Mouse (Mus musculus) heart, embryonic 11.5 days (tissue): ENCODE measurements around the gene St5. TPM values are rescaled to one million over a fixed set of nuclear protein-coding genes. Genes with fewer than 3 reads are reported as not detected.

Experiments used
- ATAC-seq: fragments of 200-750 bp; cut with Nextera tagmentation; replicated peaks from 2 replicates; pipeline ENCODE4 v1.8.0; 2017; ENCODE audit warnings: moderate library complexity; ENCODE audit not compliant: insufficient number of reproducible peaks, low FRiP score, low TSS enrichment
- H3K27ac ChIP-seq: fragments of 300-500 bp; sonication (generic); 2 replicates; pipeline ENCODE4 v1.5.1; 2014; ENCODE audit warnings: mild to moderate bottlenecking, low read depth, low read length
- H3K27me3 ChIP-seq: fragments of 300-500 bp; sonication (generic); 2 replicates; pipeline ENCODE4 v1.6.1; 2014; ENCODE audit warnings: mild to moderate bottlenecking, low read length, mixed read lengths; ENCODE audit not compliant: control insufficient read depth, insufficient read depth
- H3K36me3 ChIP-seq: fragments of 300-500 bp; sonication (generic); 2 replicates; pipeline ENCODE4 v1.6.1; 2014; ENCODE audit warnings: mild to moderate bottlenecking, low read length, moderate library complexity, mixed read lengths; ENCODE audit not compliant: control insufficient read depth, insufficient read depth
- H3K4me1 ChIP-seq: fragments of 300-500 bp; sonication (generic); 2 replicates; pipeline ENCODE4 v1.6.1; 2014; ENCODE audit warnings: low read length; ENCODE audit not compliant: control insufficient read depth, insufficient read depth
- H3K4me2 ChIP-seq: fragments of 300-500 bp; sonication (generic); 2 replicates; pipeline ENCODE4 v1.6.1; 2014; ENCODE audit warnings: mild to moderate bottlenecking, moderate library complexity
- H3K4me3 ChIP-seq: fragments of 300-500 bp; sonication (generic); 2 replicates; pipeline ENCODE4 v1.5.1; 2014; ENCODE audit warnings: low read depth, low read length
- H3K9ac ChIP-seq: fragments of 300-500 bp; sonication (generic); 2 replicates; pipeline ENCODE4 v1.6.1; 2014; ENCODE audit warnings: mild to moderate bottlenecking, low read depth, low read length, moderate library complexity
- H3K9me3 ChIP-seq: fragments of 300-500 bp; sonication (generic); replicated peaks from 2 replicates; pipeline ENCODE4 v1.6.1; 2016; ENCODE audit warnings: low read length; ENCODE audit not compliant: control insufficient read depth
- WGBS: fragments of 180-500 bp; shearing (Covaris S2); extraction: QIAGEN DNeasy Blood & Tissue Kit; methylation state at CpG from one replicate; pipeline ENCODE4 v1.1.7; 2014; ENCODE audit not compliant: insufficient replicate concordance; 5-methylcytosine and 5-hydroxymethylcytosine counted together
- polyA plus RNA-seq: library from polyadenylated mRNA; unstranded; fragments of >200 nt; fragmentation: Nextera tagmentation; extraction: Ambion mirVana; gene quantifications from 2 replicates; pipeline ENCODE4 v1.2.1, GENCODE M21; 2014

Gene St5
- polyA plus RNA-seq, 1 experiment from 2014 or later = 31.0 TPM

DNA sequence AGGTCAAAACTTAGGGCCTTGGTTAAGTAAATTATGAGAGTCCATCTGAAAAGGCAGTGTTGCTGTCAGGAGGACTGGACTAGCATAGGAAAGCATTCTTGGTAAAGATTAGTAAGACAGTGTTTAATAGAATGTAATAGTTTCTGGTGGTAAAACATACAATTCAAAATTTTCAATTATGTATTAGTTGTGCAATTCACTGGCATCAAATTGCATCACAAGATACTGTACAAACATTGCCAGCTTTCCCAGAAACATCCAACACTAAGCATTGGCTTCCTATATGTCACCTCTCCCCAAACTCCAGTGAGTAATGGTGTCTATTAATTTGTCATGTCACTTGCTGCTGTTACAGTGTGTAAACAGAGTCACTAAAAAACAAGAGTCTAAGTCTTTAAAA, 101.4 kb downstream of the St5 start:
- no peaks in the 10 kb centered on the region for H3K36me3 ChIP-seq
- H3K9ac ChIP-seq = no peak overlapping the region
- H3K9me3 ChIP-seq = no peaks in the 10 kb centered on the region
- H3K4me3 ChIP-seq = no peak overlapping the region
- no peak overlapping the region for H3K4me2 ChIP-seq
- ATAC-seq = no peak
- H3K27me3 ChIP-seq = no peaks in the 10 kb centered on the region
- peaks cover 33% of the 10 kb centered on the region for H3K4me1 ChIP-seq
- no peak overlapping the region for H3K27ac ChIP-seq

DNA sequence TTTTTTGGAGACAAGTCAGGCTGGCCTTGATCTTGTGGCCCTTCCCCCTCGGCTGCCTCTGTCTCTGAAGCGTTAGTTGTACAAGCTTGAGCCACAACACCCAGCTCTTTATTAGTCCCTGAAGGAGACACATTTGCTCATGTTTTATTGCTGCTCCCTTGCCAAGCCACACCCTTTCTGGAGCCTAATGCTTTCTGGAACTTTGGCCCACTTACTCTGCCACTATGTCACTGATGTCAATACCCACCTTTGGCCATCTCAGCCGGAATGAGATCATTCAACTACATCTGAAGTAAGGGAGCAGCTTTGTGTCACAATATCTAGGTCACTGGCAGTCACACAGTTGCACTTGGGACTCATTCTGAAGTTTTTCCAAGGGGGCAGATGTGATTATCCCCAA, 102.7 kb downstream of the St5 start:
- no peaks in the 10 kb centered on the region for H3K36me3 ChIP-seq
- no peak overlapping the region for H3K4me2 ChIP-seq
- no peaks in the 10 kb centered on the region for H3K27me3 ChIP-seq
- H3K4me1 ChIP-seq = peaks cover 27% of the 10 kb centered on the region
- no peak overlapping the region for H3K9ac ChIP-seq
- no peaks in the 10 kb centered on the region for H3K9me3 ChIP-seq
- H3K27ac ChIP-seq = peak overlapping the region; percentile 46; the same call in 1 of the 2 replicates
- no peak for ATAC-seq
- WGBS = 61% methylated on average over 3 of the region's 3 CpGs
- no peak overlapping the region for H3K4me3 ChIP-seq

DNA sequence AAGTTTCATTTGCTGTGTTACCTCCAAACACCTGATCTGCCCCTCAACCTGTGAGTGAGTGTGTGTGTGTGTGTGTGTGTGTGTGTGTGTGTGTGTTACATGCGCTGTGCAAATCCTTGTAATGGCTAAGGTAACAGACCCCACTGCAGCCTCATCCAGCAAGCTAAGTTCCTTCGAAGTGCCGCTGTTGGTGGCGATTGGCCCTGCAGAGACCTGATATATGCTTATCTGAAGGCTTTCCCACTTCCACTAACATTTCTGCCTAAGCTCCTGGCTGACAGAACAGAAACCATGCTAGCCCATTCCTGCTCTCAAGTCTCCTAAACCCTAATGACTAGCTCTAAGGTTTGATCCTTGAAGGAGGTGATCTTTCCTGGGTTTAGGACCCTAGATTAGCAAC, 103.4 kb downstream of the St5 start:
- Histone ChIP-seq H3K4me3 (no peak overlapping the region), H3K9me3 (no peaks in the 10 kb centered on the region), H3K36me3 (no peaks in the 10 kb centered on the region), H3K4me1 (peaks cover 27% of the 10 kb centered on the region), H3K27ac (no peak overlapping the region; the same call in 1 of the 2 replicates), H3K4me2 (peak overlapping the region; percentile 11; the same call in 1 of the 2 replicates), H3K9ac (0 out of 2 replicates have a peak overlapping the region, but pooled peaks have one; percentile 54), H3K27me3 (no peaks in the 10 kb centered on the region)
- WGBS = 27% methylated on average over 4 of the region's 4 CpGs
- no peak for ATAC-seq

DNA sequence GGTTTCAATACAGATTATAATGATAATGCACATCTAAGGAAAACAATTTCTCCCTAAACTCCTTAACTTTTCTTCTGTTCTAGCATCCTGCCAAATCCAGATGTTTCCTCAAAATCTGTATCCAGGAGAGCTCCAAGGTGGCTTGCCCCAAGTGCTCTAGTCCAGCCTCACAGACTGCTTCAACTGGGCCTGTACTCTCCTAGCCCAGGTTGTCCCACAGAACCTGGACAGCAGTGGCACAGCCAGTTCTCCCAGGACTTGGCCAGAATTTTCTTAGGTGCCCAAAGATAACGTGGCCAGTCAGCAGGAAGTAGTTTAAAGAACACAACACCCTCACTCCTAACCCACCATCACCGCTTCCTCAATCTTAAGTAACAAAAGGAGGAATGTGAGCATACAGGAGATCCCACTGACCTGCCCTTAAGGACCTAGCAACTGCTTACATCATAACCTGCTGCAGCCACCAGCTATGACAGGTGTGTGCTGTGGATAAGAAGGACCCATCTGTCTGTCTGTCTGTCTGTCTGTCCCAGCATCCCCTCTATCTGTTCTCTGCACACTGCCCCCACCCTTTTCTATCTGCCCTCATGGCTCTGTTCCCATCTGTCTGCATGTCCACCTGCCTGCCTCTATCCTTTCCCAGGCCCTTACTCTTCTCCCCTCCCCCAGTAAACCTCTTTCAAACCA, 108.4 kb downstream of the St5 start:
- WGBS = 69% methylated on average over 2 of the region's 2 CpGs
- ATAC-seq = peak; percentile 75
- no peak overlapping the region; the same call in 1 of the 2 replicates for H3K27ac ChIP-seq
- H3K4me1 ChIP-seq = peaks cover 31% of the 10 kb centered on the region
- no peaks in the 10 kb centered on the region for H3K27me3 ChIP-seq
- H3K9ac ChIP-seq = no peak overlapping the region
- H3K36me3 ChIP-seq = no peaks in the 10 kb centered on the region
- no peak overlapping the region for H3K4me3 ChIP-seq
- H3K9me3 ChIP-seq = no peaks in the 10 kb centered on the region
- no peak overlapping the region for H3K4me2 ChIP-seq

DNA sequence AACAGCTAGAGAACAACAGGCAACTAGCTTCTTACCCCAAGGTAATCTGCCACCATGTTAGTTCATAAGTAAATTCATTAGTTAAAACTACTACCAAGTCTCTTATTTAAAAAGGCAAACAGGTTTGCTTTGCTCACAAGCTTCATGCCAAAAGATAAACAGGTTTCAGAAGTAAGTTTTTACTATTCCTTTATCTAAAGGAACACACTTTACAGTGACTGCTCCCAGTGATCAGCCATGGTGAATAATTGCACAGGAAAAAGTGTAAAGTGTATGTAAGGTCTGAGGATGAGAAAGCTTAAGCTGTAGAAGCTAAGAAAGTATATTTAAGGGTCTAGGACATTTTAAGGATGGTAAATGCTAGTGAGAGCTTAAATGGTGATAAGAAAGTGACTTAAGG, 109.4 kb downstream of the St5 start:
- Histone ChIP-seq H3K9me3 (no peaks in the 10 kb centered on the region), H3K9ac (no peak overlapping the region), H3K4me1 (peaks cover 28% of the 10 kb centered on the region), H3K36me3 (no peaks in the 10 kb centered on the region), H3K4me2 (no peak overlapping the region), H3K27me3 (no peaks in the 10 kb centered on the region), H3K4me3 (no peak overlapping the region), H3K27ac (no peak overlapping the region)
- ATAC-seq = no peak

DNA sequence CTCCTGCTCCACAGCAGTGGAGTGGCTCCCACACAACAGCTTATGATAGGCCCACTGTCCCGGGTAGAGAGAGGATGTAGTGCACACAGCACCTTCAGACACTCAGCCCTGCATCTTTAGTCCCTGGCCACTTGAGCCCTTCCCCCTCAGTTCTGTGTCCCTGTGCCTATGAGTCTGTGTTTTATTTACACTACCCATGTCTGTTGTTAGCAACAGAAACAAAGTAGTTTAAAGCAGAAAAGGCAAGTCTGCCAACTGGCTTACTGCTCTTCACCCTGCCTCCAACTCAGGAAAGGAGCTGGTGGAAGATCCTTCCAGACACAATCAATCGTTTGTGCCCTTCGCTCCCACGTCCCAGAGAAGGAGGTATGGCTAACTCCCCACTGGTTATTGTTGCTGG, 111.2 kb downstream of the St5 start:
- no peaks in the 10 kb centered on the region for H3K36me3 ChIP-seq
- H3K9me3 ChIP-seq = no peaks in the 10 kb centered on the region
- no peak overlapping the region for H3K9ac ChIP-seq
- ATAC-seq = no peak
- no peak overlapping the region for H3K27ac ChIP-seq
- WGBS = 46% methylated on average over 4 of the region's 4 CpGs
- no peak overlapping the region for H3K4me2 ChIP-seq
- peaks cover 41% of the 10 kb centered on the region for H3K4me1 ChIP-seq
- no peak overlapping the region for H3K4me3 ChIP-seq
- H3K27me3 ChIP-seq = no peaks in the 10 kb centered on the region

DNA sequence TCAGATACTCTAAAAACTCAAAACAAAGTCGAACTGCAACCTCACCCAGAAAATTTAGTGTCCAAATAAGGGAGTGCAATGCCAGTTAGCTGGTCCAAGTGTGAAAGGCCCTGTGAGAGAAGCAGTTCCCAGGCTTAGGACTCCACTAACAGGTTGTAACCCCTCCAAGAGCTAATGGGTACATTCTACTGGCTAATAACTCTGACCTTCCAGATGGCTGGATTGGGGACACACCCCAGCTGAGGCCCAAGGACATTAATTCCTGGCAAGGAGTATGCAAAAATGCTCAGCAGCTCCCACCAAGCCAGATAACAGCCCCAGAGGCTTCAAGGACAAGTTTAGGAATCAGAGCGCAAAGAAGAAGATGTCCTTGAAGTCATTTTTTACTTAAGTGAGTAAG, 112.8 kb downstream of the St5 start:
- Histone ChIP-seq H3K9ac (no peak overlapping the region), H3K27me3 (no peaks in the 10 kb centered on the region), H3K9me3 (no peaks in the 10 kb centered on the region), H3K4me3 (no peak overlapping the region), H3K36me3 (no peaks in the 10 kb centered on the region), H3K27ac (no peak overlapping the region), H3K4me1 (peaks cover 41% of the 10 kb centered on the region), H3K4me2 (no peak overlapping the region; the same call in 1 of the 2 replicates)
- no peak for ATAC-seq
- 78% methylated on average over 2 of the region's 2 CpGs for WGBS

GRCm38 (mm10) chr7:109588990-109589389, 114.4 kb downstream of the St5 start:
- Histone ChIP-seq H3K4me3 (no peak overlapping the region), H3K9ac (no peak overlapping the region), H3K4me1 (peaks cover 41% of the 10 kb centered on the region), H3K27me3 (no peaks in the 10 kb centered on the region), H3K27ac (peak overlapping the region; percentile 62), H3K36me3 (no peaks in the 10 kb centered on the region), H3K4me2 (no peak overlapping the region), H3K9me3 (no peaks in the 10 kb centered on the region)
- ATAC-seq = no peak
- WGBS = 43% methylated on average over 6 of the region's 6 CpGs

GRCm38 (mm10) chr7:109588145-109588544, 115.3 kb downstream of the St5 start:
- no peak for ATAC-seq
- H3K9me3 ChIP-seq = no peaks in the 10 kb centered on the region
- no peaks in the 10 kb centered on the region for H3K36me3 ChIP-seq
- no peak overlapping the region for H3K4me3 ChIP-seq
- peak overlapping the region; percentile 54; the same call in 1 of the 2 replicates for H3K27ac ChIP-seq
- WGBS = 39% methylated on average over 8 of the region's 8 CpGs
- no peaks in the 10 kb centered on the region for H3K27me3 ChIP-seq
- no peak overlapping the region for H3K4me2 ChIP-seq
- peaks cover 41% of the 10 kb centered on the region for H3K4me1 ChIP-seq
- no peak overlapping the region for H3K9ac ChIP-seq
